In genomic region chr14:40895681-40896080, GRCm38 (mm10) we compare ENCODE assay signal across 19 mouse cellular contexts. TPM values are rescaled to one million over a fixed set of nuclear protein-coding genes. Genes with fewer than 3 reads are reported as not detected.
"Had no signal": no experiment of that assay in that cellular context is flagged by ENCODE, and none has a peak within 500 bp of the region (broad histone marks: within the 10 kb centered on the region; RNA-seq: fewer than 3 reads in every experiment).

No protein-coding gene starts in this region.

- H3K4me2 ChIP-seq: liver, embryonic 15.5 days; lung, embryonic 15.5 days; midbrain, embryonic 13.5 days; midbrain, embryonic 15.5 days; neural tube, embryonic 12.5 days; stomach, embryonic 15.5 days had no signal

- ATAC-seq: liver, postnatal 0 days; lung, postnatal 0 days; midbrain, embryonic 13.5 days; midbrain, embryonic 15.5 days had no signal

- H3K4me3 ChIP-seq: liver, embryonic 15.5 days; lung, embryonic 15.5 days; megakaryocyte, embryonic 14.5 days; midbrain, embryonic 13.5 days; midbrain, embryonic 15.5 days; neural tube, embryonic 12.5 days; stomach, embryonic 15.5 days had no signal

- H3K4me1 ChIP-seq: neural tube, embryonic 12.5 days had no signal

- H3K27ac ChIP-seq: liver, embryonic 15.5 days; lung, embryonic 15.5 days; macrophage; midbrain, embryonic 13.5 days; midbrain, embryonic 15.5 days; neural tube, embryonic 12.5 days; stomach, embryonic 15.5 days; stomach, postnatal 0 days had no signal

- H3K36me3 ChIP-seq: liver, embryonic 15.5 days; lung, embryonic 15.5 days; midbrain, embryonic 13.5 days; midbrain, embryonic 15.5 days; neural tube, embryonic 12.5 days; stomach, embryonic 15.5 days had no signal

- DNase-seq: liver, postnatal 0 days; lung, adult 2 months; lung, postnatal 14 days; lung, postnatal 36 days; right cerebral cortex, postnatal 14 days; thymus, adult 2 months; thymus, postnatal 25 days; thymus, postnatal 4 days had no signal

- H3K9me3 ChIP-seq: liver, embryonic 15.5 days; lung, embryonic 15.5 days; megakaryocyte, embryonic 14.5 days; midbrain, embryonic 13.5 days; midbrain, embryonic 15.5 days; neural tube, embryonic 12.5 days; stomach, embryonic 15.5 days had no signal

- H3K9ac ChIP-seq: liver, embryonic 15.5 days; liver, postnatal 0 days; lung, embryonic 15.5 days; midbrain, embryonic 13.5 days; midbrain, embryonic 15.5 days; neural tube, embryonic 12.5 days; stomach, embryonic 15.5 days had no signal

- H3K27me3 ChIP-seq: liver, embryonic 15.5 days; lung, embryonic 15.5 days; megakaryocyte, embryonic 14.5 days; midbrain, embryonic 13.5 days; midbrain, embryonic 15.5 days; neural tube, embryonic 12.5 days; stomach, embryonic 15.5 days had no signal

RNA-seq across cellular contexts. Expression of gene Sh2d4b, which starts 2.6 kb away (rescaled TPM):
- total RNA-seq: megakaryocyte progenitor cell, adult 5-6 weeks had no signal
